Mouse (Mus musculus) spleen, postnatal 10 days (tissue): ENCODE measurements at regions not wholly inside any gene's neighbourhood (a gene's known extent, or its start where the extent isn't known, plus 50 kb on each side); places are given as distances from the start of the nearest gene placed in this dataset.

Experiments
- DNase-seq, 2 experiments: peaks; one replicate each; pipeline ENCODE4 v3.0.0; 2021 to 2022; ENCODE audit warnings: low spot score in 2 of 2

DNA sequence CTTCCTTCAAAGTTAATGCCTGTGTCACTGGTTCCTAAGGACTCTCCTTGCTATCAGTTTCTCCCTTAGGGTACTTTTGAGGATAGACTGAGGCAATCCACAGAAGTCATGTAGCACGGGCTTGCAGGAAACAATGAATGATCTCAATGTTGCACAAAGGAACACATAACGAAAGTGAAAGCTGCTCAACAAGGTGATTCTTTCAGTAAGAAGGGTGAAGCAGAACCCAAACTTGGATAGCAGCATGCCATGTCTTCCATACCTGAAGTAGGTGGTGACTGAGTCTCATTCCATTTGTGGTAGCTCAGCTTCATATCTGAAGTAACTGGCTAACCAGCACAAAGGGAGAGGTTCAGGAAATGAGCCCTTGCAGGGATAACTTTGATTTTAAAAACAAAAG is 325.7 kb downstream of the H2al1j start:
- DNase-seq, result no peak

DNA sequence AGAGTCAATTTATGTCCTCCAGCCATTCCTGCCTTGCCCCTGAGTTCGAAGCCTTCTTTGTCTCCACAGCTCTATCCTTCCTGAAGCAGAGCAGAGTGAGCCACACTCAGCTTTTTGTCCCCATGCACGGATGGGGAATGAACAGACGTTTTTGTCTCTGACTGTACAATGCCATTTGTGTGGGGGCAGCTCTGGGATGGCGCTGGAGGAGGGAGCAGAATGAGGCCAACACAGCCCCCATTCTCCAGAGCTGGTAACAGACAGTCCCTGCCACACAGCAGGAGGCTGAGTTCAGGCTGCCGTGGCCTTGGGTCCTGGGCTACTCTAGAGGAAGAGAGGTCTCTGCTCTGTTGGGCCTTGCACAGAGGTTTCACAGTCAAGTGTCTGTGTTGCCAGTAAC is 327.4 kb downstream of the H2al1j start:
- DNase-seq, result no peak

DNA sequence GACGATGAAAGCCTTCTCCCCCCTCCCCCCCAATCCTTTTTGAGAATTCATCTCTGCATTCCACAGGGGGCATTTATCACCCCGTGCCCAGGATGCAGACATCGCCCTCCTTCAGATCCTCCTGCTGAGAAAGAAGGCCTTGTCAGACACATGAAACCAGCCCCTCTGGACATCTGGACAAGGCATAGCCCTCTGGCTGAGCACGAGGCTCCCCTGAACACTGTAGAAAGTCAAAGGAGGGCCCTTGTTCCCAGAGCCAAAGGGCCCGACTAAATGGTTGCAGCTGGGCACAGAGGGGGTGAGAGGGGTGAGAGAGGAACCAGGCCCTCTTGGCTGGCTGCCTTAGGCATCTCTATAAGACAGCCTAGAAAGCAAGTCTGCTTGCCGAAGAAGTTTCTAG is 327.8 kb downstream of the H2al1j start:
- DNase-seq, result no peak

DNA sequence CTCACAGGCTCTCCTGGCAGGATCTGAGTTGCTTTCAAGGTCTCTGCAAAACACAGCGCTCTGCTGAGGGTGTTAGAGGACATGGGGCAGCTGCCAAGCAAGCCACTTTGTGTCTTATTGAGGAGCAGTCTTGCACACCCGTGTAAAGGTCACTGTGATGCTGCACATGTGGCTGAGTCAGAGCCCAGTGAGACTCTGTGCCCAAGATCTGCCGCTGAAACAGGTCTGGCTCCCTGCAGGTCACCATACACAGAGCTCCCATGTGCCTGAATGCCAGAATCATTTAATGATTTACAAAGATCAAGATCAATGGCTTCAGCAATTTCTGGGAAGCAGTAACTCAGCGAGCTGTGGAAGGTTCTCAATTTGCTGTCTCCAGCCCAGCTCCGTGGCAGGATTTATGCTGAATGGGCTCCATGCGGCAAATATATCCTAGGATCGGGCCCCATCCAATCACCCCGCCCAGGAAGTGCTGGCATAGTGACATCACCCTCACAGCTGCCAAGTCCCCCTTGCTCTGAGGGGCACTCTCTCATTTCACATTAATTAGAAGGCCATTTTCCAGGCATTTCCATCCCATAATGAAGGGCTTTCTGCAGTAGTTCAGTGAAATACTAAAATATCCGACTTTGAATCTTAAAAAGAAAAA is 330.1 kb downstream of the H2al1j start:
- DNase-seq, result no peak

DNA sequence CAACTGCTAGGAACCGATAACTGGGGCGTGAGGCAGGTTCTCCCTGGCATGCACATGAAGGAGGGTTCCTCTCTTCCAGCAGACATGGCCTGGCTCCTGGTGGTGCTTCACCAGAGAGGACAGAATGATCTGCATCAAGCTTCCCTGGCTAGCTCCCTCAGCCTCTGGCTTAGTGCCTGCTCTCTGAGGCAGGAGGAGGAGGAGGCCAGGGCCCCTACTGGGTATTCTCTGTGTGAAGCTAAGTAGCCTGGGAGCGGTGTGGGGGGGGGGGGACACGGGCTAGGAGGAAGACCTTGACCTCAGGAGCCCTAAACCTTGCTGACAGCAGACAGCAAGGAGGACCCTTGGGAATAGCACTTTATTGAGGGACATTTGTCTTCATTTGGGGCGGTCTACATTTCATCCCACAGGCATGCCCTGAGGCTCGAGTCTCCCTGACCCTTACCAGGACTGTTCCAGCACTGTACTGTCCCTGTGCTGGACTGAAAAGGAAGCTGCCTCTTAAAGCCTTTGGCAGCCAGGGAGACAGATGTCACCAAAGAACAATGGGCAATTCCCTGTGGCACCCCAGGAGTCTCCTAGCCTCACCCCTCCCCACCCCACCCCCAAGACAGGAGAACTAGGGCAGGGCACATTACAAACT is 335.7 kb downstream of the H2al1j start:
- no peak for DNase-seq

DNA sequence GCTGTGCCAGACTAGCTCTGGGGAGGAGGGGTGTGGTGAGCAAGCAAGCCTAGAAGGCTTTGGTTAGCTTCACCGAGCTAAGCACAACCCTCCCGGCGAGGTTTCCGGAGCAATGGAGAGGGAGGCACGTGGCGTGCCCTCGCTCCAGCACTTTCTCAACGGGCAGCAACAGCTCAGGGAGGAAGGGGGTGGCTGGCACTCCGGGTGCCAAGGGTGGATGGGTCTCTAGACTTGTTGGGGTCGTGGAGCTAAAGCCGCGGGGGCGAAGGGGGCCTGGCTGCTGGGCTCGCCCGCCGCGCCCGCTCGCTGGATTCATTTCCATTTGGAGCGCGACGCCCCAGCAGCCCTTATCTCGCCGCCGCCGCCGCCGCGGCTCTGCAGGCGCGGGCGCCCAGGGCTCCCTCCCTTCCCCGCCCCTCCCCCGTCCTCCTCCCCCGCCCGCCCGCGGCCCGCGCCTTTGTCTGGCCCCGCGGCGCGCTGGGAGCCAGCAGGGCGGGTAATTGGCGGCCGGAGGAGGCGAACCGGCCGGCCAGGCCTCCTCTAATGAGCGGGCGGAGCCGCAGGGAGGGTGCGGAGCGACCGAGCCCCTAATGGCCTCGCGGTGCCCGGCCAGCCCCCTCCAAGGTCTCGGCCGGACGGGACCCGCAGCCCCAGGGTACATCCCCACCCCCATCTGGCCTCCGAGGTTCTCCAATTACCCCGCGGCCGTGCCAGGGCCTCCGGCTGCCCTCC is 336.9 kb downstream of the H2al1j start:
- peak; percentile 45 to 68 for DNase-seq

DNA sequence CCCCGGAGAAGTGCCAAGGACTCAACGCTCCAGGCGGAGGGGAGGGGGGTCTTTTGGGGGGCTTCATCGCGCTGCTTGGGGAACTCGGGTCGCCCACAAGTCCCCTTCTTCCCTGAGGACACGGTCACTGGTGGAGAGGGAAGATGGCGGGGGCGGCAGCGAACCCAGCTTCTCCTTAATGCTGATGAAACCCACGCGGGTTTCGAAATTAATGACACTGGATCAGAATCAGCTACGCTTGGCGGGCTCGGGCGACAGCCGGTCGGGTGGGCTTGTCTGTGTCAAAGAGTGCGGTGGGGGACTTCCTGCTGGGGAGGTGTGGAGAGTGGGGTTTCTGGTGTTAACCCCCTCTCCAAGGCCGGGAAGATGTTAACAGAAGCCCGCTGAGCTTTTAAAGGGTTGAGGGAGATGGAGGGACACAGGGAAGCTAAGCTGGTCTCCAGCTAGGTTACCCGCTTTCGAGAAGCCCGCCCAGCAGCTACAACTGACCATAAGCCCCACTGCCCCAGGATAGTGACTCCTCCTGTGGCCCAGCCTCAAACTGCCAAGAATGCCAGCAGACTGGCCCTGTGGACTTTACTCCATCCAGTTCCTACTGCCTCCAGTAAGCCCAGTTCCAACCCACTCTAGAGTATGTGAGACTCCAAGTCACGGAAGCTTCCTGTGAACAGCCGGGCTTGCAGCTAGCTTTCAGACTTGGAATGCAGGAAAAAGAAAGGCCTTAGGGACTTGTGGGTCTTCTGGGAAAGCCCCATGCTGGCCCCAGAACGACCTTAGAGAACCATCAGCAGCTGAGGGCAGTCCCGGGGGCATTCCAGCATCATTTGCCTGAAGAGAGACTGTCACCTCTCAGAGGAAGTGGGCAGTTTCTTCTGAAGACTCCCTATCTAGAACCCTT is 337.7 kb downstream of the H2al1j start:
- peak; percentile 26 to 29 for DNase-seq

DNA sequence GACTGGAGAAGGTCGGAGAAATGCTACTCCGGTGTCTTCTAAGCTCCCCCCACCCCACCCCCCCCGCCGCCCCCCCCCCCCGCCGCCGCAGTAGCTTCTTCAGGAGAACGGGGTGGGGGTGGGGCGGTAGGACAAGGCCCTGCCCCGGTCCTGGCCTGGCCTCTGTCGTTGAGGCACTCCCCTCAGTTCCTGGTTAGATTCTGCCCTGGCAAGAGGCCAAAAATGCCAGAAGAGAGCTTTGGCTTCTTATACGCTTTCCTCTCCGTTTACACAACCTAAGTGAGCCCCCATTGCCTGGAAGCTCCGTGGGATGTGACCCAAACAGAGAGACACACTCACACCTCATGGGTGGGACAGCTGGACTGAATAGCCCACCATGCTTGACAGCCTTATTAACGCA is 338.9 kb downstream of the H2al1j start:
- peak in 1 of 2 experiments; percentile 22 for DNase-seq

DNA sequence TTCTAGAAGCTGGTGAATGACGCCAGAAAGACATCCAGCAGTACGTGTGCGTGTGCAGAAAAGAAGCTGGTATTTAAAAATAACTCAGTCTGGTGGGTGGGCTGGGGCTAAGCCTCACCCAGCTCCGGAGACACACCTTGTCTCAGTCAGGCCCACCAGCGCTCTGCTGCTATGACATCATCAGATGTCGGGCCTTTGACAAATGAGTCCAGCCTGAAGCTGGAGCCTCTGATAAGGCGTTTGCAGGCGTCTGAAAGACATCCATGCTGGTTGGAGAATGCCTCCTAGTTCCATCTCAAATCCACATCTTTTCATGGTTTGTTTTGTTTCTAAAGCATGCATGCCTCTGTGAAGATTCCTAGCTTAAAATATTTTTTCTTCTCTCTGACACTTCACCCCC is 344.2 kb downstream of the H2al1j start:
- DNase-seq, result no peak

DNA sequence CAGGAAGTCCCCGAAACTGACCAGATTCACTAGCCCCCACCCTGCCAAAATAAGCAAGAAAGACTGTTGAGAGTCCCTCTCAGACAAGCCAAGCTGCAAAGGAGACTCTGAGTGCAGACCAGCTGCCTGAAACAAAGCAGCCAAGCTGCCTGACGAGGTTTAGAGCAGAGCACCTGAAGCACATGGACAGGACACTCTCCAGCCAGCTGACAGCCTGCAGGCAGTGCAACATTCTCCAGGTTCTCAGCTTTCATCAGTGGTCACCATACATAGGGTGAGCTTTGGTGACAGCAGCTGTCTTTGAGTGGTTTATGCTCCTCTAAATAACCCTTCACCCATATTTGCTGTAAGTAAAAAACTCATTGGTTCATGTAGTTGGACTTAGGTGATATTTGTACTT is 350.5 kb downstream of the H2al1j start:
- DNase-seq, result no peak

DNA sequence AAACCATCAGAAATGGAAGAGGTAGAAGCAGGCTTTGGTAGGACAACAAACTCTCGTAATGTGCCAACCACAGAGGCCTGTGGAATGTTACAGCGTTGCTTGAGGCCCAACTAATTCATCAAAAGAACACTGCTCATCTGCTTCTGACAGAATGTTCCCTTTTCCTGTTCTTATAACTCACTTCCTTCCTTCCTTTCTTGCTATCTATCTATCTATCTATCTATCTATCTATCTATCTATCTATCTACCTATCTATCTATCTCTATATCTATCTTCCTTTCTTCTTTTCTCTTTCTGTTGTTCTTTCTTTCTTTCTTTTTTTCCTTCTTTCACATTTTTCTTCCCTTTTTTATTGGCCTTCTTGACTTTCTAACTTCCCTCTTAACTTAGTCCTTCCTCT is 353.7 kb downstream of the H2al1j start:
- DNase-seq, result no peak

DNA sequence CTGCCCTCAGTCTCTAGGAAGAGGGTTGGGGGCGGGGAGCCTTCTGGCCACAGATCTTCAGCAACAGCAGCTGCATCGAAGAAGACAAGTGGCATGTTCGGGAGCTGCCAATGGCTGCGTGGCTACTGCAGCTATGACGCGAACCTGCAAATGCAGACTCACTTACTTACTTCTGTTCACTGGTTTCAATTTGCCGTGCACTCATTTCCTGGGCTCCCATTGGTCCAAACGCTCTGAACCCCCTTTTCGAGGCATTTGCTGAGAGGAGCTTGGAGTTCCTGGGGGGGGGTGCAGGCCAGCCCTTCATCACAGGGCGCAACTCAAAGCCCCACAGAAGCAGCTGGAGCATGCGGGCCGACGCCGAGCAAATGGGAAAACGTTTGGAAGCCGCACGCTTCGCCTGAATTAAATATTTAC is 362.4 kb downstream of the H2al1j start:
- DNase-seq, result no peak

DNA sequence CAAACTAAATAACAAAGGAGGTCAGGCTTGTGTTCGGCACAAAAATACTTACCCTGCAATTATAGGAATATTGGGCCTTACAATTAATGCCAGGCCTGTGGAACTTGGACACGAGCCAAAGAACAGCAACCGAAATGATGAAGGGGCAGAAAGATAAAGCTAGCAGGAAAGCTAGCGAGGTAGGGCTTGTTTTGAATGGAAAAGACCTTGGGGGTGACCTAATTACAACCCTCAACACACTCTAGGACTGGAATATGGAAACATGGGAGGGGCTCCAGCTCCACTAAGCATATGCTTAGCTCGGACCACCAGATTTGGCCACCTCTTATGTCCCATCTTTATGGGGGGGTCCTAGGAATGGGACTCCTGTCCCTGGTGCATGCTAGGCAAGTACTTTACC is 362.8 kb downstream of the H2al1j start:
- no peak for DNase-seq

DNA sequence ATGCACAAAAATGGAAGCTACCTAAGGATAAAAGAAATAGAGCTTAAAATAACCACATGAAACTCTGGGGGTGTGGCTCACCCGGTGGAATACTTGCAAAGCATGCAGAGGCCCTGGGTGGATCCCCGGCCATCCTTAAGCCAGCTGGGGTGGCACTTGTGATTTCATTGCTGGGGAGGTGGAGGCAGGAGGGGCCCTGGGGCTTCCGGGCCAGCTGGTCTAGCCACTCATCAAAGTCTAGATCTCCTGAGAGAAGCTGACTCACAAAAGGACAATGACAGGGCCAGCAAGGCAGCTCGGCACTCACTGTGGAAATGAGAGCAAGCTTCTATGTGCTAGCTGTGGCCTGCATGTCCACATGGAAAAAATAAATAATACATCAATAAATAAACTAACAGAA is 363.4 kb downstream of the H2al1j start:
- DNase-seq, result no peak

DNA sequence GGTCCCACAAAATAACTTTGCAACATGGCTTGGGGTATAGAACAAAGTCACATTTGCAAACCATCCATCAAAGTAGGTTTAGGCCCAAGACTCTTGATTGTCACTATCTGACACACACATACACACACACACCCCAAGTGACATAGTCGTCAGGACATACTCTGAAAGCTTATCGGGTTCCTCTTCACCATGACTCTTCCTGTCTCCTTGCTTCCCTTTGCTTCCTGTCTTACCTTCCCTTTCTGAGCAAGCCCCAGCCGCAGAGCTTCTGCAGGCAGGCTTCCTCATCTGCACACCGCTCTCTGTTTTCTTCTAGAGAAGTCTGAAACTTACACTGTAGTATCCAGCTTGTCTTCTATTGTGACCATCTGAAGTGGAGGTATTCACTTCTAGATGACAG is 368.9 kb downstream of the H2al1j start:
- no peak for DNase-seq

DNA sequence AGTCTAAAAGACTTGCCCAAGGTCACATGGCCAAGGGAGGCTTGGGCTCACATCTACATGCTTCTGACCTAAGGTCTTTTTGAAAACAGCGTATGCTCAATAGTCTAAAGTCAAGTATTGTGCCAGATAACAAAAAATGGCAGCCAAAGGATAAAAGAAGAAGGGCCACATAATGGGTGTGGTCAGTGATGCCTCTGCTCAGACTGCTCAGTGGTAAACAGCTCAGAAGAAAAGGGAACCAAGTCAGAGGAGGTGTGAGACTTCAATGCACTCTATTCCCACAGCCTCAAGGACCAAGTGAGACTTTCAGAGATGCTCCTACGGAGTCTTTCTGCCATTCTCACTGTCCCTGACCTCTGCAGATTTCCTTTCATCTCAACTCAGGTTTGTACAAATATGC is 373.5 kb downstream of the H2al1j start:
- DNase-seq, result no peak

DNA sequence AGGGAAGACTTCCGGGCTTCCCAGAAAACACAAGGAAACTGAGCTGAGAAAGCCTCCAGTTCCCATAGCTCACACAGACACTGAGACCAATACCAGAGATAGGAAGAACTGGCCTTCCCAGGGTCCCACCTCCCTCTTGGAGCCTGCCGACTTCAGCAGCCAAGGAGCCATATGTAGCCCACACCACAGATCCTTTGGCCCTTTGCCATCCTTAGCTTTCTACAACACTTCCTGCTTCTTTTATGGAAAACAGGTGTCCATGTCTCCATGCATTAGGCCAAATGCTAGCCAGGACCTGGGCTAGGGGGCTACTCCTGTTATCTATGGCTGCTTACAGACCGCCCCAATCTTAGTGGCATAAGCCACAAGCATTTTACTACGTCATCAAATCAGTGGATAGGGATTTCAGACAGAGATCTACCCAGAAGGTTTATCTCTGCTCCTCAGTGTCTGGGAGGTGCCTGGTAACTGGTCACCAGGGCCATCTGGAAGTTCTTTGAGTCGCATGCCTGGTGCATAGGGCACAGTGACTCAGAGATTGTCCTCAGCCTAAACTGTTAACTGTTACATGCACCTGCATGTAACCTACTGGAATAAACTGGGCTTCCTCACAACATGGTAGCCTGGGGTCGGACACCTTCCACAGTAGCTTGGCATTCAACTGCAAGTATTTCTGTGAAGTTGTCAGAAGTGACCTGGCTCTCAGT is 378.4 kb downstream of the H2al1j start:
- no peak for DNase-seq

DNA sequence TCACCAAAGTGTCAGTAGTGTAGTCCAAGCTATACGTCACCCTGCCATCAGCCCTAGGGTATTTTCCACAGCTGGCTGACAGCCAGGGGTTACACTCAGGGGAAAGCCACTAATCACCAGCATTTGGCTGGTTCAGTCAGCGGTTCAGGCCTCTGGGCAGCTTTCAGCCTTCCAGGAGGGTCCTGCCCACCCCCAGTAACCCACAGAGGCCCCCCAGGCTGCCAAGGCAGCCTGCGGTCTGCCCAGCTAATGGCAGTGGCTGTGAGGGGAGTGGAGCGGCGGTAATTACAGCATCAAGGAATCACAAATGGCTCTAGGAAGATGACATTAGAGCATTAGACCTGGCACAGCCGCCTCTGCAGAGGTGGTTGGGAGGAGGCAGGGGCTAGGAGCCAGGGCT is 379.7 kb downstream of the H2al1j start:
- DNase-seq, result no peak

DNA sequence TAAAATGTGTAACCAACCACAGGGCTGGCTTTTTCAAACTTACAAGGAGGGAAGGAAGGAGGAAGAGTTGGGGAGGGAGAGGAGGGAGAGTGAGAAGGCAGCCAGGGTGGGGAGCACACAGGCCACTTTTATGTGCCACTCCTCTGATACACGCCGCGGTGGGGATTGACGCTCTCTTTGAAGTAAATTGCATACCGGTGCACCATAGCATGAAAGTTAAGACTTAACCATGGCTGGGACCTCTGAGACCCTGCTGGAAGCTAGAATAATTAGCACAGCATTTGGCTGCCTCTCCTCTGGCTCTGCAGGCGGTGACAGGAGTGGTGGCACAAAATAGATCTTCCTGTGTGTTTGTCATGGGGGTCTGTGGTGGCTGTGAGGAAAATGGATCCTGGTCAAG is 380.7 kb downstream of the H2al1j start:
- DNase-seq, result no peak

DNA sequence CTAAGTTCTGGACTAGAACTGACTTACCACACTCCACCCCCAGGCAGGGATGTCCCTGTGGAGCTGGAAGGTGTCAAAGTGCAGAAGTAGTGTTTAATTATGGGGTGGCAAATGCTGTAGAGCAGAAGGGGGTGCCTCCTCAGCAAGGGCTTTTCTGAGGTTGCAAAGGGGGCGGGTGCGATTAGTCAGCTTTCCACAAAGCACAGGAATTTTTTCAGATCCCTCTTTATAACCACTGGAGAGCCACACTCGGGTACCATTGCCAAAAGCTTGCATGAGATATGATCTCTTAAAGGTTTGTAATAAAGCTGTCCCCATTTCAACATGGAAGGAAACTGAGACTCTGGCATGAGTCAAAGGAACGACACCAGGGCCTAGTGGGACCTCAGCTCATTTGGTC is 381.7 kb downstream of the H2al1j start:
- DNase-seq, result no peak

DNA sequence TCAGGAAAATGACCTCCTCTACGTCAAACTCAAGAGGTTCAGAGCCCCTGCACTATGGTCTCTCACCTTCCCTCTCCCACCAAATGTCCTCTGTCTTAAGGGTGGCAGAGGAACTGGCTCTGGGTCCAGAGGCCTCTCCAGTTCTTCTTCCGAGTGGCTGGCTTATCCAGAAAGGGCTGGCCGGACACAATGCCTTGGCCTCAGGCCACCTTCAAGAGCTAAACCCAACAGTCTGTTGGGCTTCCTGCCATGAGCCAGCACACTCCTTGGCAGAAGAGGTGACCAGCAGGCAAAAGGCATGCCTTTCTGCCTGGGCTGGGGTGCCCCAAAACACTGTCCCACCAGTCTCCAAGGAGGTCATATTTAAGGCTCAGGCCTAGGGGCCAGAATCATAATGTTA is 385.8 kb downstream of the H2al1j start:
- no peak for DNase-seq

DNA sequence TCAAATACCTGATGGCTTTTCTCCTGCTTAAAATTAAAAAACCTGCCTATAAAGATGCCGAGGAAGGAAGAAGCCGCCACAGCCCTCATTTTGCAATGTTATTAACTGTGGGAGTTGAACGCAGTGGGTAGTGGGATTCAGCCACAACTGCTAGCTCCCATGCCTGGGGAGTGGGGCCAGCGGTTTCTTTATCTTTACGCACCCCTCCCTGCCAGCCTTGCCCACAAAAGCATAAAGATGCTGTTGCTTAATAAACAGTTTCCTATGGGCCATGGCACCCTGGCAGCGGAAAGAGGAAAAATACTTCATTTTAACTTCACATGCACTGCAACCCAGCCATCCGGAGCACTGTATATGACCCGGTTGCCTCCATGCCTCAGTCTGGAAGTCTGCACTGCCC is 389.2 kb downstream of the H2al1j start:
- no peak for DNase-seq
